Mouse (Mus musculus): ENCODE results near the gene Gle1.
"Not testable (repeated sequence)": the region's sequence is repeated elsewhere in the genome, so short reads cannot be mapped to it uniquely, and the experiment has no call there.

Gle1 gene

DNA sequence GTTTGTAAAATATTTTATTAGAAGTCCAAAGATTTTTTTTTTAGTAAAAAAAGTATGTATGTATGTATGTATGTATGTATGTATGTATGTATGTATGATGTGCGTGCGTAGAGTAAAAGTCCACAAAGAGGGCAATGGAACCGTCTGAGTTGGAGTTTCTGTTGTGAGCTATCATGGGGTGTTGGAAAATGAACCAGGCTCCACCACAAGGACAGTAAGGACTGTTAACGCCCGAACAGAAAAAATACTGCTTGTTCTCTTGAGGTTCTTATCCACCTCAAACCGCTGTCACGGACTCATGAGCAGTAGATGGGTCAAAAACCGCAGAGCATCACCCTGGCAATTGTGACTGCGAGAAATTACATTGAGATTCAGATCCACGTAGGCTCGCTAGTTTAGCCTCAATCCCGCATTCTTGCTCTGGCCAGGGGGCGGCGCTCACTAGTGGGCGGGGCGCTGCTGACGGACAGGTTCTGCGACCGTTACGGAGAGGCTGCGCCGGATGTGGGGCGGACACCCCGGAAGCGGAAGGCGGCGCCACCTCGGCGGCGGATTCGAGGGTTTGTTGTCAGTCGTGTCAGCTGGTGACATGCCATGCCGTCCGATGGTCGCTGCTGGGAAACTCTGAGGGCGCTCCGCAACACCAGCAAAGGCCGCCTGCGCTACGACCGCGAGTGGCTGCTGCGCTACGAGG, at the start of gene Gle1:
TSS of gene Gle1 (plus strand) at position 521 of the 694 bp plus-strand sequence.
- in situ Hi-C loops (cut with MboI; ENCODE audit: unreplicated experiment in 2 of 2): loop anchor here in 1 of 2 experiments (5.0 kb wide), 1 partner anchor 32 kb away; the partner anchor contains the start of gene Sptan1

DNA sequence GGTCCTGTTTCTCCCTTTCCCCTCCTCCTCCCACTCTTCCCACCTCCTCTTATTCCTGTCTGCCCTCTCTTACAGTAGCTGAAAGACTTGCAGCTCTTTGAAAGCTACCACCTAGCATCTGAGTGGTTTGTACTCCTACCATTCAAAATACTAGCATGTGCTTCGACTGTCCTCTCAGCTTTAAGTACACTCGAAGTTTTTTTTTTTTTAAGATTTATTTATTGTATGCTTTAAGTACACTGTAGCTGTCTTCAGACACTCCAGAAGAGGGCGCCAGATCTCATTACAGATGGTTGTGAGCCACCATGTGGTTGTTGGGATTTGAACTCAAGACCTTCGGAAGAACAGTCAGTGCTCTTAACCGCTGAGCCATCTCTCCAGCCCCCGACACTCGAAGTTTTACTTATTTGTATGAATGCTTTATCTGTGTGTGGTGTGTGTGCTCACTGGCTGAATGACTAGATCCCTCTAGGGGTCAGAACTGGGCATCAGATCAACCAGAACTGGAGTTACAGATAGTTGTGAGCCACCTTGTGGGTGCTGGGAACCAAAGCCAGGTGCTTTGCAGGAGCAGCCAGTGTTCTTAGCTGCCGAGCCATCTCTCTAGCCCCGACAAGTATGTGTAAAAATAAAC, 48.5 kb upstream of the Gle1 start:
- in situ Hi-C loops (cut with MboI; ENCODE audit: unreplicated experiment in 2 of 2): not testable (repeated sequence)

DNA sequence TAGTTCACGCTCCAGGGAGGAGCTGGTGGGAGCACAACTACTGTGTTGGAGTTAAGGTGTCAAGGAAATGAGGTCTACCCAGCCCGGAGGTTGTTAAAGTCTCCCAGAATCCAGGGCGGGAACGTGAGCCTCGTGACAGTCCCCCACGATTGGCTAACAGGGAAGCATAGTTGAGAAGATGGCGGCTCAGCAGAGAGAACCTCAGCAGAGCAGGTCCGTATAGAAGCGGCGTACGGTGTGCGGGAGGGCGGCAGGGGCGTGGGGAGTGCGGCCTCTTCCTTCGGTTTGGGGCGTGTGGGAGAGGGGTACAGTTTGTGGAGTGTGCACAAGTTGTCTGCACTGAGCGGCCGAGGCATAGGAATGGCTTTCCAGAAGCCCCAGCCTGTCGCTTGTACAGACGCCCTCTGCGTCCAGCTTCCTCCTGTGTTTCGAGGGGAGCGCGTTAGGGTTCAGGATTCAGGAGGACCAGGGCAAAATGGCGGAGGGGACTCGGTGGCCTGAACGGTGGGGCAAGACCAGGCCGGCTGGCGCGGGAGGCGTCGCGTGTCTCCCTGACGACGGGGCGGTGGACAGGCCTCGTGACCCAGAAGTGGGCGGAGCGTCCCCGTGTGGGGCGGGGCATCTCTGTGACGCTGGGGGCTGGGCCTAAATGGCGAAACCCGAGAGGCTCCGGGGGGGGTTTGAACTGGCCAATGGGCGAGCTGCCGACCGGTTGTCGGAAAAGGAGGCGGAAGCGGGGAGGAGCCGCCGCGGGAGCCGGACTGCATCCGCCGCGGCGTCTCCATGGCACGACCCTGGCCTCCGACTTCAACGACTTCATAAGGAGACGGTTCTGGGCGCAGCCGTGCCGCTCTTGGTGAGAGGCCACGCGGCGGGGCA, 45.9 kb upstream of the Gle1 start, which contains the start of gene Odf2:
TSS of gene Odf2 (plus strand) at position 156 of the 879 bp plus-strand sequence.
- in situ Hi-C loops (cut with MboI; ENCODE audit: unreplicated experiment in 2 of 2): no loop called here

DNA sequence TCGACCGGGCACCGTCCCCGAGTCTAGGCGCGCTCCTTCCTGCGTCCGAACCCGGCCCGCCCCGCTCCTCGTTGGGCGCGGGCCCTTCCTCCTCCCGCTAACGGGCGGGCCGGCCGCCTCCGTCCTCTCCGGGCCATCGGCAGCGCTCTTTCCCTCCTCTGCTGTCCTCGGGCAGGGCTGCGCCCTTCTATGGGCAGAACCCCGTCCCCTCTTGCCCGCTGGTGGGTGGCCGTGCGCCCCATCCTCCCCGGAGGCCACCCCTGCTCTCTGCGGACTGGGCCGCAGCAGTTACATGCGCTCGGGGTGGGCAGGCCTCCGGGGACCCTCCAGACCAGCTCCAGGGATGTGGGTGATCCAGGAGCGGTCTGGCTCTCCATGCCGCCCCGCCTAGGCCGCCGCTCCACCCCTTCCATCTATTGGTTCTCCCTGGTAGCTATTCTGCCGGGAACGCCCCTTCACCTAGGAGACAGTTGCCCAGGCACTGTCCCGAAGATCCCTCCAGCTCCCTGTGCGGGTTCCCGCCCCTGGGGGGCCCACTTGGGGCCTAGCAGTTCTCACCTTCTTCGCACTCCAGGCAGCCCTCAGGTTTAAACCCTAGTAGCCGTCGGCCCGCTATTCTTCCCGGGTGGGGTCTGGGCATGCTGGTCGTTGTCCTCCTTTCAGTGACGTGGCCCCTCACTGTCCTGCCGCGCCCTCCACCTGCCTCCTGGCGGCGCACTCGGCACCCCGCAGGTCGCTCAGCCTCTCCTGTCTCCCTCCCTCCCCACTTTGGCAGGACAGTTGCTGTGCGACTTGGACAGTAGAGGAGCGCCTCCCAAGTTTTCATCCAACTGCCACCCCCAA, 45.0 kb upstream of the Gle1 start:
- in situ Hi-C loops (cut with MboI; ENCODE audit: unreplicated experiment in 2 of 2): no loop called here

DNA sequence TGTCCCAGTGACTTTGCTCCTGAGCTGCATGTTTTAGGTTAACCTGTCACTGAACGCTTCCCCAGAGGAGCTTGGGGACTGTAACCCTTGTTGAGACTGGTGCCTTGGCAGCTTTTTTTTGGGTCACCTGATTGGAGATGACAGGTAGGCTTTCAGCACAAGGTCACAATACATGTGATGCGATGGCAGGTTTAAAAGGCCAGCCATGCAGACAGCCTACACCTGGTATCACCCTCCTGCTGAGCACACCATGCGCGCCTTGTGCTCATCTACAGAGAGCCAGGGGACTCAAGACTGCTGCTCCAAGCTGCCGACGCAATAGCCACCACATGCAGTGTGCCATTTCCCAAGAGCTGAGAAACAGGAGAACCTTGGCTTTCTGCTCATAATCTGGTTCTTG, 43.5 kb upstream of the Gle1 start:
- in situ Hi-C loops (cut with MboI; ENCODE audit: unreplicated experiment in 2 of 2): no loop called here

DNA sequence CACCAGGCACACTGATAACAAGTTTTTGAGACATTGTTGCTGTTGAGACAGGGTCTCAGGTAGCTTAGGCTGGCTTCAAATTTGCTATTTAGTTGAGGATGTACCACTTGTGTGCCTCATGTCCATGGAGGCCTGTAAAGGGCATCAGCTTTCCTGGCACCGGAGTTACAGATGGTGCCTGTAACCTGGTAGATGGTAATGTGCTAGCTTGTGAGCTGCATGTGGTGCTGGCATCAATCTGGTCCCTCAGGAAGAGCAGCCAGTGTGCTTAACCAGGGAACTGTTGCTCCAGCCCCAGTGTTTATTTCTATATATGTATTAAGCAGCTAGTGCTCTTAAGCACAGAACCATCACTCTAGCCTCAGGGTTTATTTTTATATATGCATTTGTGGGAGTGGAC, 39.2 kb upstream of the Gle1 start:
- in situ Hi-C loops (cut with MboI; ENCODE audit: unreplicated experiment in 2 of 2): no loop called here

DNA sequence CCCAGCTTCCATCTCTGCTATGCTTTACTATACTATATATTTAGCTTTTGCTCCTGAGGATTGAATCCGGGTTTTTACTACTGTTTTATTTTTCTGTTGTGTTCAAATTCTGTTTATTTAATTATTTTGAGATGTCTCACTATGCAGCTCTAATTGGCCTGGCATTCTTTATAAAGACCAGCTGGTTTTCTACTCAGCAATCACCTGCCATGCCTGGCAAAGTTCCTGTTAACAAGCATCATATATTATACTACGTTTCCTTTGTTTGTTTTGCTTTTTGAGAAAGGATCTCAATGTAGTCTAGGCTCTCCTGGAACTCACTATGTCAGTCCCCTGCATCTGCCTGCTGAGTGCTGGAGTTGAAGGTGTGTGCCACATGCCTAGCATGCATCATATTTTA, 37.9 kb upstream of the Gle1 start:
- in situ Hi-C loops (cut with MboI; ENCODE audit: unreplicated experiment in 2 of 2): no loop called here

DNA sequence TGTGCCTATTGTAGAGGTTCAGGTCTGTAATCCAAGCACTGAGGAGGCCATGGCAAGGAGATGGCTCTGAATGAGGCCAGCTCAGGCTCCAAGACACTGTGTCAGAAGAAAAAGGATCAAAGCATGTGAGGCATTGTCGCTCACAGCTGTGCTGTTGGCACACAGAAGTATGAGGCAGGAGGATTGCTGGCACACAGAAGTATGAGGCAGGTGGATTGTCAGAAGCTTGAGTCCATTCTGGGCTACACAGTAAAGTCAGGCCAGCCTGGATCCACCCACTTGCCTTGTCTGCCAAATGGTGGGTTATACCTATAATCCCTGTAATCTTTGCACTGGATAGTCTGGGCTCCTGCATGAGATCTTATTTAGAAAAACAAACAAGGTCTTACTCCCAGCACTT, 37.1 kb upstream of the Gle1 start:
- in situ Hi-C loops (cut with MboI; ENCODE audit: unreplicated experiment in 2 of 2): no loop called here

DNA sequence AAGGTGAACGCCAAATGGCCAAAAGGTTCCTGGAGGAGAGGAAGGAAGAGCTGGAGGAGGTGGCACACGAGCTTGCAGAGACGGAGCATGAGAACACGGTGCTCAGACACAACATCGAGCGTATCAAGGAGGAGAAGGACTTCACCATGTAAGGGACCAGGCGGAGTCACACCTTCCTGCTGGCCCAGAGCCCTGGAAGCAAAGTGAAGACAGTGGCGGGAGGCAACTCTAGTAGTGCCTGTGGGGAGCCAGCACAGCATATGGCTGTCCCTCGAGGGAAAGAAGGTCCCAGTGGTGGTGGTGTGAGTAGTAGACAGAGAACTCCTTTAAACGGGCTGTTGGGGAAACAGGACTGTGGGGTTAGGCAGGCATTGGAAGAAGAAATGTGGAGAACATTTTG, 33.0 kb upstream of the Gle1 start:
- in situ Hi-C loops (cut with MboI; ENCODE audit: unreplicated experiment in 2 of 2): no loop called here

DNA sequence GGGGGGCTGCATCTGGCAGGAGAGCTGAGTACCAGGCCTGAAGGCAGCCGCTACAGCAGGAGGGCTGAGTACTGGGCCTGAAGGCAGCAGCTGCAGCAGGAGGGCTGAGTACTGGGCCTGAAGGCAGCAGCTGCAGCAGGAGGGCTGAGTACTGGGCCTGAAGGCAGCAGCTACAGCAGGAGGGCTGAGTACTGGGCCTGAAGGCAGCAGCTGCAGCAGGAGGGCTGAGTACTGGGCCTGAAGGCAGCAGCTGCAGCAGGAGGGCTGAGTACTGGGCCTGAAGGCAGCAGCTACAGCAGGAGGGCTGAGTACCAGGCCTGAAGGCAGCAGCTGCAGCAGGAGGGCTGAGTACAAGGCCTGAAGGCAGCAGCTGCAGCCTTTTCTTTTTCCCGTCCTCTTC, 27.1 kb upstream of the Gle1 start:
- in situ Hi-C loops (cut with MboI; ENCODE audit: unreplicated experiment in 2 of 2): not testable (repeated sequence)

DNA sequence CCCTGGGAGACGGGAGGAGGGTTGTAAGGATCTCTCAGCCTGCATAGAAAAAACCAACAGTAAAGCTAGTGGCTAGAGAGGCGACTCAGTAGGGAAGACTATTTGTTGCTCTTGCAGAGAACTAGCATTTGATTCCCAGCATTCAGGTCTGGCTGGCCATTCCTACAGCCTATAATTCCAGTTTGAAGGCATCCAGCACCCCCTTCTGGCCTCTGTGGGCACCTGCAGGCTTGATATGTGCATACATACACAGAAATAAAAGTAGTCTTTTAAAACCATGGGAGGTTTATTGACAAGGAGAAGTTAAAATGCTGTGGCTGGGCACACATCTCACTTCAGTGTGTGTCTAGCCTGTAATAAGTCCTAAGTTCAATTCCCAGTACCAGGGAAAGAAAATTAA, 25.2 kb upstream of the Gle1 start:
- in situ Hi-C loops (cut with MboI; ENCODE audit: unreplicated experiment in 2 of 2): loop anchor here in 1 of 2 experiments (5.0 kb wide), 1 partner anchor 93 kb away; no protein-coding TSS in a partner anchor

DNA sequence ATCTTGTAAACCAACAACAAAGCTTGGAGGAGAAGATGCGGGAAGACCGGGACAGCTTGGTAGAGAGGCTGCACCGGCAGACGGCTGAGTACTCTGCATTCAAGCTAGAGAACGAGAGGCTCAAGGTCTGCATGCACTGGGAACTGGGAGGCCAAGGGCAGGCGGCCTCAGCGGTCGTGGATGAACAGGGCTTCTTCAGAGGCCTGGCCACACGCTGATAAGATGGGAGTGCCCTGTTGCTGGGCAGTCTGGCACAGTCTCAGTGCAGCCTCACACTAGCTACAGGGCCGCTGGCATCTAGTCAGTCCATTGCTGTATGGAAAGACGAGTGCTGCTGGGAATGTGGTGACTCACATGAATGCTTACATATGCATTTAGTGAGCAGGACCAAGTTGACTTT, 17.6 kb upstream of the Gle1 start:
- in situ Hi-C loops (cut with MboI; ENCODE audit: unreplicated experiment in 2 of 2): no loop called here

DNA sequence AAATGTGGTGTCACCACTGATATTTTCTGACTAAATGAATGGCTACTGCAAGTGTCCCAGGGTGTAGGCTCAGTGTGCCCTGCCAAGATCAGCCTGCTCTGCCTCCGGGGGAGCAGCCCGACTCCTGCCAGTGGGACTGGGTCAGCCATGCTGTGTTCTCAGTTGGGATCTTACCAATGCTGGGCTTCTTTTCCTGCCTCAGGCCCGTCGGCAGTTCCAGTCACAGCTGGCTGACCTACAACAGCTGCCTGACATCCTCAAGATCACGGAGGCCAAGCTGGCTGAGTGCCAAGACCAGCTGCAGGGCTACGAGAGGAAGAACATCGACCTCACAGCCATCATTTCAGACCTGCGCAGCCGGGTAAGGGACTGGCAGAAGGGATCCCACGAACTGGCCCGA, 13.2 kb upstream of the Gle1 start:
- in situ Hi-C loops (cut with MboI; ENCODE audit: unreplicated experiment in 2 of 2): no loop called here

DNA sequence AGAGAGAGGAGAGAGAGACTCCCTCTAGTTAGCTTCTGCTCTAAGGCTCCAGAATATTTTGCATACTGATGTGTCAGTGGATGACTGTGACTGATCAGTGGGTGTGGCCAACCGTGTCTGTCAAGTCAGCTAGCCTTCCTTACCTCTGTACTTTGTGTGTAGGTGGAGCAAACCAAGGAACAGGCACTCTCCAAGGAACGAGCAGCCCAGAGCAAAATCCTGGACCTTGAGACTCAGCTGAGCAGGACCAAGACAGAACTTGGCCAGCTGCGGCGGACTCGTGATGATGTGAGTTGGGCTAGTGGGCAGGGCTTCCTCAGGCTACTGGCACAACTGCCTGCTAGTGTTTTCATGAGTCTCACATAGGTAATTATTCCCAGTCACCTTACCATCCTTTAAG, 8.7 kb upstream of the Gle1 start:
- in situ Hi-C loops (cut with MboI; ENCODE audit: unreplicated experiment in 2 of 2): no loop called here

DNA sequence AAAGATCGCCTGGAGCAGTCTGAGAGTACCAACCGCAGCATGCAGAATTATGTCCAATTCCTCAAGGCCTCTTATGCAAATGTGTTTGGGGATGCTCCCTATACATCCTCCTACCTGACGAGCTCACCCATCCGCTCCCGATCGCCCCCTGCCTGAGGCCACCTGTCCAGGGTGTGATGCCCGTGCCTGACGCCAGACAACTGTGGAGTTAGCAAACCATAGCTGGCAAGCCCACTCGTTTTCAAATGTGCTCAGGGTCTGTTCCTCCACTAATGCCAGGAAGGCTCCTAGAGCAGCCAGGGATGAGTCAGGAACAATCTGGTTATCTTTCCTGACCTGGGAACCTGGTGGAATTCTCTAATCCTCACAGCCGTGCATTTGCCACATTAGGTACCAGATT, 4.7 kb upstream of the Gle1 start:
- in situ Hi-C loops (cut with MboI; ENCODE audit: unreplicated experiment in 2 of 2): loop anchor here in 1 of 2 experiments (5.0 kb wide), 1 partner anchor 37 kb away; the partner anchor contains the start of gene Sptan1

DNA sequence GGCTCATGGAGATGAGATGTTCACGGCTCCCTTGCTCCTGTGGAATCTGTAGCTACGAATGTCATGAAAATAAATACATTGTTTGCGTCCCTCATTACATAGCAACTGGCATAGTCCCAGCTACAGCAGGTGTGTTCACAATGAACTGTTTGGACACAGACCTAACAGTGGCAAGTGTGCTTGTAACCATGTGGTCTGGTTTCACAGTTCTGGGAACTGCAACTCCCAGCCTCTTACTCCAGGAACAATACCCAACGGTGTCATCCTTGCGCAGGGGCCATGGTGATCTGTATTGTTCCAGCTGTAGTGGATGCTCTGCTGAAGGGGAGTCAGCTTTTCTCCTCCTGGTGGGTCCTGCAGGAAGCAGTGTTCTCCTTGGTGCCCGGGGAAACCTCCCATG, 4.0 kb upstream of the Gle1 start:
- in situ Hi-C loops (cut with MboI; ENCODE audit: unreplicated experiment in 2 of 2): loop anchor here in 1 of 2 experiments (5.0 kb wide), 1 partner anchor 36 kb away; the partner anchor contains the start of gene Sptan1

DNA sequence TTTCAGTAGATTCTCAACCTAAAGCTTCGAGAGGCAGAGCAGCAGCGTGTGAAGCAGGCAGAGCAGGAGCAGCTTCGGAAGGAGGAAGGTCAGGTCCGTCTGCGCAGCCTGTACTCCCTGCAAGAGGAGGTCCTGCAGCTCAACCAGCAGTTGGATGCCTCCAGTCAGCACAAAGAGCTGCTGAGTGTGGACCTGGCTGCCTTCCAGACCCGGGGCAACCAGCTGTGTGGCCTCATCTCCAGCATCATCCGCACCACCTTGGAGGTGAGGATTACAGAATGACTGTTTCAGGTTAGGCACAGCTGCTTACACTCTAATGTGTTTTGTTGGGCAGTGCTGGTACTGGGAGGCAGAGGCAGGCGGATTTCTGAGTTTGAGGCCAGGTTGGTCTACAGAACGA, 4.8 kb downstream of the Gle1 start:
- in situ Hi-C loops (cut with MboI; ENCODE audit: unreplicated experiment in 2 of 2): no loop called here

DNA sequence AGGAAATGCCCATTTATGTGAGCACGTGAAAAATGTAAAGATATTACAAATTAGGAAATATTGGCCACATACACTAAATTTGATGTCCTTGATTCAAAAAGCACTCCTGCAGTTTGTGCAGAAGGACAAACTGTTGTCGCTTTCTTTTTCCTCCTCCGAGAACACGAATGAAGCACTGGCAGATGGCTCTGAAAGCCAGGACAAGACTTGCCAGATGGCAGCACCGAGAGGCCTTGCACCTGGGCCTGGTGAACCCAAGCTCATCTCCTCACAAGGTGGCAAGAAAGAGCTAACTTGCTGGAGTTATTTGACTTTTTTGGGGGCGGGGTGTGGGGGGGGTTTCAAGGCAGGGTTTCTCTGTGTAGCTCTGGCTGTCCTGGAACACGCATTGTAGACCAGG, 5.6 kb downstream of the Gle1 start:
- in situ Hi-C loops (cut with MboI; ENCODE audit: unreplicated experiment in 2 of 2): no loop called here

DNA sequence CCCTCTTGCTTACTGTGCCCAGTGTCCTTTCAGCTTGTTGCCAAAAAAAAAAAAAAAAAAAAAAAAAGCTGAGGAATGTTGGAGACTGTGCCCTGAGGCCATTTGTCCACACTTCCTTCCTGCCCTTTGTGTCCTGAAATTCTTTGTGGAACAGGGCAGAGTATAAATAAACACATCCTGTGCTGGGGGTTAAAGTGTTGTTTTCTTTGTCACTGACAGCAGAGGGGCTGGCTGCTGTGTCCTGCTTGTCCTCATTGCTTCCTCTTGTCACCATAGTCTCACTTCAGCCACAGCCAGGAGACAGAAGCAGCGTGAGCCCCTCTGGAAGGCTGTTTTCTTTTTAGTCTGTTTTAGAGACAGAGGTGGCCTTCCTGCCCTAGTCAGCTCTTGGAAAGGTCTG, 9.5 kb downstream of the Gle1 start:
- in situ Hi-C loops (cut with MboI; ENCODE audit: unreplicated experiment in 2 of 2): no loop called here

DNA sequence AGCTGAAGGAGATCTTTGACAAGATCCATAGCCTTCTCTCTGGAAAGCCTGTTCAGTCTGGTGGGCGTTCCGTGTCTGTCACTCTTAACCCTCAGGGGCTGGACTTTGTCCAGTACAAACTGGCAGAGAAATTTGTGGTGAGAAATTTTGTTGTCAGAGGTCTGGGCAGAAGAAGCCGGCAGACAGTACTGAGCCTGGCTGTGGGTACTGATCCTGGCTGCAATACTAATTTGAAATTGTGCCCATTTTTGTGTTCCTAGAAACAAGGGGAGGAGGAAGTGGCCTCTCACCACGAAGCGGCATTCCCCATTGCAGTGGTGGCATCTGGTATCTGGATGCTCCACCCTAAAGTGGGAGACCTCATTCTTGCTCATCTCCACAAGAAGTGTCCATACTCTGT, 13.7 kb downstream of the Gle1 start:
- in situ Hi-C loops (cut with MboI; ENCODE audit: unreplicated experiment in 2 of 2): no loop called here
